Mouse (Mus musculus) intestine, postnatal 0 days (tissue): ENCODE data around the gene Abracl. TPM values are rescaled to one million over a fixed set of nuclear protein-coding genes. Genes with fewer than 3 reads are reported as not detected.

Experiments used
- ATAC-seq: fragments of 200-750 bp; cut with Nextera tagmentation; 2 replicates; pipeline ENCODE4 v1.8.0; 2017; ENCODE audit warnings: mild to moderate bottlenecking, moderate TSS enrichment, moderate library complexity
- H3K27ac ChIP-seq: fragments of 300-500 bp; sonication (generic); 2 replicates; pipeline ENCODE4 v1.5.1; 2014; ENCODE audit warnings: mild to moderate bottlenecking, low read depth, low read length, moderate library complexity
- H3K27me3 ChIP-seq: fragments of 300-500 bp; sonication (generic); replicated peaks from 2 replicates; pipeline ENCODE4 v1.6.1; 2014; ENCODE audit warnings: low read length, mixed read lengths; ENCODE audit not compliant: control insufficient read depth, insufficient read depth
- H3K36me3 ChIP-seq: fragments of 300-500 bp; sonication (generic); 2 replicates; pipeline ENCODE4 v1.6.1; 2014; ENCODE audit warnings: mild to moderate bottlenecking, moderate library complexity; ENCODE audit not compliant: control insufficient read depth, insufficient read depth
- H3K4me1 ChIP-seq: fragments of 300-500 bp; sonication (generic); replicated peaks from 2 replicates; pipeline ENCODE4 v1.6.1; 2014; ENCODE audit warnings: antibody characterized with exemption, low read length, mixed read lengths; ENCODE audit not compliant: control insufficient read depth, insufficient read depth
- H3K4me2 ChIP-seq: fragments of 300-500 bp; sonication (generic); replicated peaks from 2 replicates; pipeline ENCODE4 v1.6.1; 2014; ENCODE audit warnings: low read depth, mild to moderate bottlenecking, moderate library complexity
- H3K4me3 ChIP-seq: fragments of 300-500 bp; sonication (generic); 2 replicates; pipeline ENCODE4 v1.5.1; 2014; ENCODE audit warnings: low read depth, low read length
- H3K9ac ChIP-seq: fragments of 300-500 bp; sonication (generic); 2 replicates; pipeline ENCODE4 v1.6.1; 2014; ENCODE audit warnings: mild to moderate bottlenecking, low read depth, low read length
- H3K9me3 ChIP-seq: fragments of 300-500 bp; sonication (generic); 2 replicates; pipeline ENCODE4 v1.6.1; 2016; ENCODE audit warnings: mixed run types; ENCODE audit not compliant: control insufficient read depth
- CTCF ChIP-seq: sonication (generic); IDR thresholded peaks from 2 replicates; pipeline ENCODE4 v1.5.1; 2016; ENCODE audit warnings: low read depth, mild to moderate bottlenecking, control low read depth, antibody characterized with exemption, moderate library complexity
- WGBS: fragments of 180-500 bp; shearing (Covaris S2); extraction: QIAGEN DNeasy Blood & Tissue Kit; methylation state at CpG from one replicate; pipeline ENCODE4 v1.1.7; 2014; 5-methylcytosine and 5-hydroxymethylcytosine counted together
- polyA plus RNA-seq: library from polyadenylated mRNA; unstranded; fragments of >200 nt; fragmentation: Nextera tagmentation; extraction: Ambion mirVana; gene quantifications from 2 replicates; pipeline ENCODE4 v1.2.1, GENCODE M21; 2015

The Abracl gene
- polyA plus RNA-seq, 1 experiment from 2014 or later, result 243 TPM

DNA sequence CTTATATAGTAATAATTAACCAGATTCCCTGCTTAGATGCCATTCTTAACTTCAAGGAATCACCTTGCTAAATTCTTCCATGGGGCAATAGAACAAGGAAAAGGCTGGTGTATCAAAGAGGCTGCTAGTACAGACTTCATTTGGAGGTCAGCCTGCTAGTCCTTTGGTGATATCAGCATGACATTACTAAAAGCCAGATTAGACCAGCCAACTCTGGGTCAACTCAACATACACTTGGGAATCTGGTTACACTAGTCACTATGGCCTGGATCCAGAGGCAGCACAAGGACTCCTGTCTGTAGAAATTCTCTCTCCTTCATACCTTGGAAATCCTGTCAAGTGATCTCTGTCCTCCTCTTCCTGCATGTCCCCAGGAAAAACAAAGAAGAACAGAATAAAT, 23.3 kb upstream of the Abracl start:
- Histone ChIP-seq H3K27me3 (no peaks in the 10 kb centered on the region), H3K4me2 (no peak overlapping the region), H3K27ac (no peak overlapping the region), H3K36me3 (no peaks in the 10 kb centered on the region), H3K9me3 (no peaks in the 10 kb centered on the region), H3K4me1 (no peaks in the 10 kb centered on the region), H3K4me3 (no peak overlapping the region), H3K9ac (no peak overlapping the region)
- no peak for TF ChIP-seq CTCF
- ATAC-seq, result no peak

DNA sequence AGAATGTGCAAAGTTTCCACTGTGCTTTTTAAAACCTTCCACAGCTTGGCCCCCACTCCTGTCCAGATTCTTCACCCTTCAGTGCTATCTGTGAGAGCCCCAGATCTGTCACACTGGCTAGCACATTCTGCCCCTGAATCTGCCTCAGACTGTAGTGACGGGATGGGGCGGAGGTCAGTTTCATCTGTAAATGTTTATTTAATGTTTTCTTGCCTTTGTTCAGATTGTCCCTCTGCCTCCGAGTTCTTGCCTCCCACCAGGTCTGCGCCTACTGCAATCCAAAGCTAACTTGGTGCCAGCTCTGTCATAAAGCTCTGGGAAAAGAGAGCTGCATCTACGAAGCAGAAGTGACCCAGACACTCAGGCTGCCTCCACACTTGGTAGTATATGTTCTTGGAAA, 13.8 kb upstream of the Abracl start:
- no peak for ATAC-seq
- whole genome bisulfite sequencing, result 48% methylated on average over 5 of the region's 5 CpGs
- H3K4me3 ChIP-seq, result no peak overlapping the region
- H3K27ac ChIP-seq, result no peak overlapping the region
- no peak for TF ChIP-seq CTCF
- no peaks in the 10 kb centered on the region for H3K36me3 ChIP-seq
- H3K9me3 ChIP-seq, result no peaks in the 10 kb centered on the region
- no peaks in the 10 kb centered on the region for H3K4me1 ChIP-seq
- no peak overlapping the region for H3K4me2 ChIP-seq
- no peaks in the 10 kb centered on the region for H3K27me3 ChIP-seq
- H3K9ac ChIP-seq, result no peak overlapping the region

DNA sequence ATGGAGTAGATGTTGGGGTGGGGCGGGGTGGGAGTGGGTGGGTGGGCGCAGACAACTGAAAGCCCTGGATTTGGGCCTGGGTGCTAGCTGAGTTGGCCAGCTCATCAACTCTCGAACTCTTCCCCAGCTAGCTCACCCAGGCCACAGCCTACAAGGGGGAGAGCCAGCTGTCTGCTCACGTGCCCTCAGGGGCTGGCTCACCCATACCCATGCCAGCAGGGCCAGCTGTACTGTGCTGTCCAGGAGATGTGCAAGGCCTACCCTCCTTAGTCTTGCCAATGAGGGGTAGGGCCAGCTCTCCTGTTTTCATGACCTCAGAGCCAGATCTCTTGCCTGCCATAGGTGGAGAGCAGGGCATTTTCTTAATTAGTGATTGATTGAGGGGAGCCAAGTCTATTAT, 11.3 kb upstream of the Abracl start:
- Histone ChIP-seq H3K4me2 (no peak overlapping the region), H3K27ac (no peak overlapping the region), H3K9ac (no peak overlapping the region), H3K36me3 (no peaks in the 10 kb centered on the region), H3K9me3 (no peaks in the 10 kb centered on the region), H3K27me3 (no peaks in the 10 kb centered on the region), H3K4me3 (no peak overlapping the region), H3K4me1 (no peaks in the 10 kb centered on the region)
- WGBS, result 86% methylated on average over 4 of the region's 4 CpGs
- ATAC-seq, result no peak
- no peak for TF ChIP-seq CTCF

DNA sequence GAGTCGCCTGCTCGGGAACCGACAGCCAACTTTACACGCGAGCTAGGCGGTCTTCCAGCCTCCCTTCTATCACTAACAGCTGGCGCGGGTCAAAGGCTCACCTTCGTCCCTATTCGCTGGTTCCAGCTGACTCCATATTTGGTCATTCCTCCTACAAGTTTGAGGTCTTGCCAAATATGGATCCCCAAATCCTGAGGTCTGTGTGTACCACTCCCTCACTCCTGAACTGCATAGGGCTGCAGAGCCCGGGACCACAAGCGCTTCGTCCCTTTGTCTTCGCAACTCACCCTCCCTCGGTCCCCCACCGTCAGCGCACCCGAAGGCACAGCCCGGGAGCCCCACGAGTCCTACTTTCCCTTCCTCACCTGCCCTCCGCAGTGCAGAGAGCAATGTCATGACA, 776 bp downstream of the Abracl start:
- Histone ChIP-seq H3K36me3 (peaks cover 11% of the 10 kb centered on the region), H3K9me3 (no peaks in the 10 kb centered on the region), H3K4me3 (peak overlapping the region; percentile 81), H3K9ac (peak overlapping the region; percentile 75), H3K27ac (peak overlapping the region; percentile 97), H3K4me2 (peak overlapping the region; percentile 76), H3K27me3 (no peaks in the 10 kb centered on the region), H3K4me1 (no peaks in the 10 kb centered on the region)
- whole genome bisulfite sequencing, result 1% methylated on average over 21 of the region's 21 CpGs
- no peak for TF ChIP-seq CTCF
- ATAC-seq, result peak; percentile 67

DNA sequence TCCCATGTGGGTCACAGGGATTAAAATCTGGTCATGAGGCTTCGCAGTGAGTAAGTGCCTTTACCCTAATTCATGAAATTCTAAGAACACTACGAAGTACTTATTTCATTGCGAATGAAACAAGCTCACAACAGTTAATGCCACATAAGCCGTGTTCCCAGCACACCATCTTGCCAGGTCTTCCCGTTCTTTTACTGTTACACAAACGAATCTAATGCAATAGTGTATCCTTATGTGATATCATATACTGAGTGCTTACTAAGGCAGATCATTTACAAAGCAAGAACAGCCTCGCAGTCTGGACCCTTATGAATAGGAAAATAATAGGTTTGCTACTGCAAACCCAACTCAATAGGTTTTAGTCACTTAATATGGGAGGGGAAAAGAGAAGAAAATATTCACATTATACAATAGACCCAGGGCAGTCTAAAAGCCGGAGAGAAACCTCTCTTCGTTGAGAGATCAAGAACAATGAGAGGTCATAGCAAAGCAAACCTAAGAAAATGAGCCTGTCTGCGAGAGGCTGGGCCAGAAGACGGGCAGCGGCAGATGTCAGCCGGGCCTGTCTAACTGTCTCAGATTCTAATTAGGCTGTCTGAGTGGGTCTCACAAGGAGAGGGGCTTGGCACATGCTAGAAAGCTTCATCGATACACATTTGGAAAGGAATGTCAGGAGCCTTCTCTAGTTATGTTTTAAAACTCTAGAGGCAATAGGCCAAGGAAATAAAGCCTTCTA, 1.3 kb downstream of the Abracl start:
- Histone ChIP-seq H3K27ac (peak overlapping the region; percentile 97), H3K9me3 (no peaks in the 10 kb centered on the region), H3K9ac (peak overlapping the region; percentile 75), H3K36me3 (peaks cover 12% of the 10 kb centered on the region), H3K4me3 (peak overlapping the region; percentile 81), H3K4me1 (no peaks in the 10 kb centered on the region), H3K4me2 (peak overlapping the region; percentile 76), H3K27me3 (no peaks in the 10 kb centered on the region)
- 33% methylated on average over 14 of the region's 14 CpGs for WGBS
- TF ChIP-seq CTCF, result no peak
- ATAC-seq, result no peak

DNA sequence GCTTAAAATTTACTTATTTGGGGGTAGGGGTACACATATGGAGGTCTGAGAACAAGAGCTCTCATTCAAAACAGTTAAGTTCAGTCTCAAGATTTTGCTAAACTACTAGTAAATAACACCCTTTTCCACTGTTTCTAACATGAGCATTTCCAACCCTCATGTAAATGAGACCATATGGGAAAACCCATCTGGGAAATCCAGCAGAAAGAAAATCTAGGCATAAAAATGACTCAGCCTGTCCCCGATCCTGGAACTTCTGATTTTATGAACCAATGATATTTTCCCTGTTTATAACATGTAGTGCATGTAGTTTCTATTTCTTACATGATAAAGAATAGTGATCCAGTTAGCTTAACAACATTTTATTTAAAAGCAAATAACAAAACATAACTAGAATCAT, 2.2 kb downstream of the Abracl start:
- Histone ChIP-seq H3K4me2 (peak overlapping the region; percentile 76; the same call in 1 of the 2 replicates), H3K9ac (no peak overlapping the region), H3K4me3 (no peak overlapping the region), H3K27me3 (no peaks in the 10 kb centered on the region), H3K4me1 (no peaks in the 10 kb centered on the region), H3K27ac (no peak overlapping the region), H3K9me3 (no peaks in the 10 kb centered on the region), H3K36me3 (peaks cover 16% of the 10 kb centered on the region)
- no peak for TF ChIP-seq CTCF
- 72% methylated on average over 1 of the region's 1 CpGs for WGBS
- ATAC-seq, result no peak
